Mouse (Mus musculus) kidney, embryonic 16.5 days (tissue): ENCODE results near the gene Abcd3. TPM values are rescaled to one million over a fixed set of nuclear protein-coding genes. Genes with fewer than 3 reads are reported as not detected.

Experiments used
- polyA plus RNA-seq: library from polyadenylated mRNA; unstranded; fragments of >200 nt; fragmentation: Nextera tagmentation; extraction: Ambion mirVana; gene quantifications from 2 replicates; pipeline ENCODE4 v1.2.1, GENCODE M21; 2015

Abcd3 gene
- polyA plus RNA-seq, 1 experiment from 2014 or later, result 82.6 TPM

Other genes with a start within 250 kb of the Abcd3 start
- gene 4930432M17Rik, start 144.5 kb downstream of the Abcd3 start, polyA plus RNA-seq, result not detected in 2 replicates
- gene F3, start 91.8 kb downstream of the Abcd3 start, polyA plus RNA-seq, result 18.8 and 20.0 TPM in 2 replicates
- gene Arhgap29, start 137.2 kb upstream of the Abcd3 start, polyA plus RNA-seq, result 46.2 and 48.8 TPM in 2 replicates
- gene Abca4, start 229.1 kb upstream of the Abcd3 start, polyA plus RNA-seq, result 0.73 and 1.4 TPM in 2 replicates